Mouse (Mus musculus) E14TG2a.4 (cell line): ENCODE measurements around the gene Mpo.

Source experiments
- CTCF ChIP-seq: conservative IDR thresholded peaks from 2 replicates; pipeline ENCODE4 v1.5.1; 2014; ENCODE audit warnings: low read length
- NANOG ChIP-seq: IDR thresholded peaks from 2 replicates; pipeline ENCODE4 v1.6.1; 2014; ENCODE audit warnings: borderline replicate concordance, low read length, mixed read lengths
- POU5F1 ChIP-seq: IDR thresholded peaks from 2 replicates; pipeline ENCODE4 v1.6.1; 2014; ENCODE audit warnings: low read length, borderline replicate concordance

- no peak for TF ChIP-seq CTCF
- no peak for TF ChIP-seq NANOG
- TF ChIP-seq POU5F1 = no peak
These were observed 44.0 kb upstream of the Mpo start for GRCm38 (mm10) chr11:87749192-87750042.
